Mouse (Mus musculus) CD4-positive, CD25-positive, alpha-beta regulatory T cell, adult 2 months (primary cell): Measurements from ENCODE around the gene Opalin.

Source experiments
- DNase-seq: peaks from one replicate; pipeline ENCODE4 v3.0.0-alpha.2; 2012; ENCODE audit warnings: low read depth, low spot score

Gene Opalin

GRCm38 (mm10) chr19:41076906-41077305, at the start of gene Opalin:
TSS of gene Opalin (minus strand) at chr19:41077113.
- no peak for DNase-seq

- no peak for DNase-seq
Measured at GRCm38 (mm10) chr19:41123009-41123408, 46.1 kb upstream of the Opalin start.

GRCm38 (mm10) chr19:41119924-41120323, 43.0 kb upstream of the Opalin start:
- DNase-seq = no peak

DNA sequence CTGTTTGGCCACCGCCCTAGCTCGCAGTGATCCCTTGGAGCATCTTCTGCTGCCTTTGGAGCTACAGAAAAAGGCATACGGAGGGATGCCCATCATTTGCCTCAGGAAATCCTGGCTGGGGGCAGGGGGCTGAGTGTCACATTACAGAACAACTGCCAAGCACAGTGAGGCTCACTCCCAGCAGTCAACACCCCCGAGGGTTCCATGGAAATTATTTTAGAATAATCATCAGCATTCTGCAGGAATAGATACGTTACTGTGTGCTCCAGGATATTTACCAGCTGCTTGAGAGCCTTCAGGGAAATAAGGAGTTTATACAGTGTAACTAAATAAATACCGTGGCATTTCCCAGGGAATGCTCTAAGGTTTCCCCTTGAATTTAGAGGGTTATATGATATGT, 41.4 kb upstream of the Opalin start:
- no peak for DNase-seq

GRCm38 (mm10) chr19:41117334-41117733, 40.4 kb upstream of the Opalin start:
- no peak for DNase-seq

DNA sequence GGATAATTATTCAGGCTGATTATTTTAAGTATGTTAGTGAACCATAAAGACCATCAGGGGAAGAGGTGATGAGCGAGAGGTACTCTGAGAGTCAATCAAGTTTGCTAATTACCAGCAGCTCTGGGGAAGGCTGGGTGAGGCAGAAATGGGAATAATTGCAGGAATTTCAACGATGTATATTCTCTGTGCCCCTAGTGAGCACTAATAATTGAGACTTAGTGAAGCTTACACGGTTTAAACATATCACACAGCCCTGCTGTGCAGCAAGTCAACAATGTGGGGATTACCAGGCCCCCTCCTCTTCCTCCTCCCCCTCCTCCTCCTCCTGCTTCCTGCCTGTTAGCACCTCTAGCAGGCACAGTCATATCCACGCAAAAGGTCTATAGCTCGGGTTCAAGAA, 37.7 kb upstream of the Opalin start:
- DNase-seq = no peak

DNA sequence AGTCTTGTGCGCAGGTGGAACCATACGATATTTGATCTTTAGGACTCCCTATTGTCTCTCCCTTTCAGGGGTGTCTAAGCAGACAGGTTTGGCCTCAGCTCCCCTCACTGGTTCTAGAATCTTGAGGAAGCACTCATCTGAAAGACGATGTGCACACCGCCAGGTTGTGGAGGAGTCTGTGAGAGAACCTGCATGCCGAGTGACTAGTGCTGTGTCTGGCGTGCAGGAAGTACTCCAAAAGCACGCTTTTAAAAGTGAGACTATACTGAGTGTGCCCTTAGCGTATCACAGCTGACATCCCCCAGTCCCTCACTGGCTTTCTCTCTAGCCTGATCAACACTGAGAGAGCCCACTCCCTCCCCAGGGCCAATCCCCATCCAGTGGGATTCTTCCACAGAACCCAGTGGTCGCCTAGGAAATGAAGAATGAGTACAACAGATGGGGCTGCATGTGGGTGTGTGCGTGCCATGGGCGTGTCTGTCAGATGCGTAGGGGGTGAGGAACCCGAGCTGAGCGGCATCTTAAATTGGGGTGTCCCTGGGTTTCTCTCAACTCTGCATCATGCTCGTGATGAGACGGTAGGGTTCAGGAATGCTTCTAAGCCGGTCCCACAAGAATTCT, 37.1 kb upstream of the Opalin start:
- DNase-seq = no peak

GRCm38 (mm10) chr19:41112609-41113008, 35.7 kb upstream of the Opalin start:
- no peak for DNase-seq

- DNase-seq = no peak
Measured at GRCm38 (mm10) chr19:41109991-41110390, 33.1 kb upstream of the Opalin start.

DNA sequence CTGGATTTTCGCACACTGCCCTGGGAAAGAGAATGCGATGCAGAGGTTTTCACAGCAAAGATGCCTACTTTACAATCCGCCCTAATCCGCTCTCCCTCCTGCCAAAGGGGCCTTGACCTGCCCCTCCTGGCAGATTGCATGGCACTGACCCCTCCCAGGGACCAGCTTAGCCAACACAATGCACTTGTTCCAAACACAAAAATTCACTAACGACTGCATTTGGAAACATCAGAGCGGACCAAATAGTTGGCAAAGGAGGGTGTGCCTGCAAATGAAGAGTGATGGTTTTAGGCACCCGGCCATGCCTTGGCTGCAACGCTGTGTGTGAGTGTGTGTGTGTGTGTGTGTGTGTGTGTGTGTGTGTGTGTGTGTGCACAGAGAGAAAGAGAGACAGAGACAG, 32.6 kb upstream of the Opalin start:
- DNase-seq = no peak

DNA sequence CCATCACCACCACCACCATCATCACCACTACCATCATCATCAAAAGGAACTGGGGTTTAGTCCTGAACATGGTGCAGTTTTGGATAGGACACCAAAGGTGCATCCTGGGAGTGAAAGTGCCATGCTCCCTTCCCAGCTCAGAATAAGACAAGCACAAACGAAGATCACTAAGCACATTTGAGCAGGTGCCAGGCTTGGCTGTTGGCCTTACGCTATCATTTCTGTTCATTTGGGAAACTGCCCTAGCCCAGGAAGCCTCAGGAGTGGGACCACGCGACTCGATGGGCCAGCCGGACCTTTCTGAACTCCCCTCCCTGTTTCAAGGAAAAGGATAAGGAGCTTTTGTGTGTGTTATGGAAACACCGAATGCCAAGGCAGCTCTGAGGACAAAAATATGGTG, 31.8 kb upstream of the Opalin start:
- no peak for DNase-seq

GRCm38 (mm10) chr19:41107530-41107929, 30.6 kb upstream of the Opalin start:
- no peak for DNase-seq

- no peak for DNase-seq
Measured at GRCm38 (mm10) chr19:41104922-41105321, 28.0 kb upstream of the Opalin start.

DNA sequence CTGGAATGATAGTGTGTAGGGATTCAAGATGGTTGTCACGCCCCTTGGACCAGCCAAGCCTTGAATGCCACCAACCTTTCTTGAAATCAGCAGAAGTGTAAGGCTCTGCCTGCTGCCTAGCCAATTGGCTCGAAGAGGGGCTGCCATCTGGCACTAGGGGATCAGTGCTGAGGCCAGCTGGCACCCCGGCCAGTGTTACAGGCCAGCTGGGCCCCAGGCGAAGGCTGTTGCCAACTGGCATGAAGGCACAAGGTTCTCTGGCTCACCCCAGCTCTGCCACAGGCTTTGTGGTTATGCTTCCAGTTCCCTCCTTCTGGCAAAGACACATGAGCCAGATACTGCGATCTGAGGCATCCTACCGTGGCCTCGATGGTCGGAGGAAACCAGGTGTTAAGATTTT, 24.5 kb upstream of the Opalin start:
- no peak for DNase-seq

- DNase-seq = no peak
Measured at GRCm38 (mm10) chr19:41100863-41101262, 23.9 kb upstream of the Opalin start.

DNA sequence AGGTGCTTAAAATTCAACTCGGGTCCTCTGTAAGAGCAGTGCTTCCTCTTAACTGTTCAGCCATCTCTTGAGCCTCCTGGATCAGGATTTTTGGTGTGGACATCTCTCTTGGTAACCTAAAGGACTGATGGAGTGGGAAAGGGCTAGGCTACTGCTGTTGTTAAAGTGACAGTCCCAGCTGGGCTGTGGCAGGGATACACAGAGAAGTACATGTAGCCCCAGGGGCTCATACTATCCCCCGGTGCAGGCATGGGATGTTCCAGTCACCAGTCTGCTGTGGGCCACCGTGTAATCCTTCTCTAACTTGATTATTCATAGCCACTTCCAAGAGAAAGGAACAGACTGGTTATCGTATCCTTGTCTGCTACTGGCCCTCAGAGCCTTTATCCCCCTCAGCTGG, 20.1 kb upstream of the Opalin start:
- no peak for DNase-seq

- no peak for DNase-seq
Measured at GRCm38 (mm10) chr19:41091901-41092300, 15.0 kb upstream of the Opalin start.

GRCm38 (mm10) chr19:41089833-41090232, 12.9 kb upstream of the Opalin start:
- DNase-seq = peak; percentile 74

- peak; percentile 15 for DNase-seq
Measured at GRCm38 (mm10) chr19:41088491-41088890, 11.6 kb upstream of the Opalin start.

DNA sequence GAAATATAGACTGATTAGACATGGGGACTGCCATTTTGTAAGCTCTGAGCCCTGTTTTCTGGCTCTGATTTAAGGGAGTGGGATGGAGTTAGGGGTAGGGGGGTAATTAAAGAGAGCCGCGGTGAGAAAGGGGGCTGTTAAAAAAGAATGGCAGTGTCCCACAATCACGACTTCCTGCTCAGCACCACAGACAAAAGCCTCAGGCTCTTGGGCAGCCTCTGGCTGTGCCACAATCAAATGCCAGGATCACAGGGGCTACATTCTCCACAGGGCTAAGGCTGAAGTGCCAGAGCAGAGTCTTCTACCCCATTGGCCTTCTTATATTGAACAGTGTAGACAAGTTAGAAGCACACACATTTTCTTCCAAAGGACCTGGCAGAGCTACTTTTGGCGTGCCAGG, 11.0 kb upstream of the Opalin start:
- no peak for DNase-seq

DNA sequence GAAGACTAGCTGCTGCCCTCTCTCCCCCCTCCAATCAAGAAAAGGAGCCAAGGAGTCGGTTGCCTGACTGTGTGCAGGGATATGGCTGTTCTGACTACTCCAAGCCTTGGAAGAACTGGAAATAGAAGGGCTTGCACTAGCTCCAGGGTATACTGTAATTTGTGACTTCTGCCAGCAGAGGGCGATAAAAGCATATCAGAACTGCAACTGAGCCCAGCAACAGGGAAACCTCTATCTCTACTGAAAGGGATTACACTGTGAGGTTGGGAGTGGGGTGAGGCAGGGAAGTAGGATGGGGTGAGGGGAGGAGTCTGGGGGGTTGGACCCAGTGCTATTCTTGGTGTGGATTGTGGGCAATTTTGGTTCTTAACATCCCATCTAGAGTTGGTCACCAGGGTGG, 9.8 kb upstream of the Opalin start:
- DNase-seq = peak; percentile 75

DNA sequence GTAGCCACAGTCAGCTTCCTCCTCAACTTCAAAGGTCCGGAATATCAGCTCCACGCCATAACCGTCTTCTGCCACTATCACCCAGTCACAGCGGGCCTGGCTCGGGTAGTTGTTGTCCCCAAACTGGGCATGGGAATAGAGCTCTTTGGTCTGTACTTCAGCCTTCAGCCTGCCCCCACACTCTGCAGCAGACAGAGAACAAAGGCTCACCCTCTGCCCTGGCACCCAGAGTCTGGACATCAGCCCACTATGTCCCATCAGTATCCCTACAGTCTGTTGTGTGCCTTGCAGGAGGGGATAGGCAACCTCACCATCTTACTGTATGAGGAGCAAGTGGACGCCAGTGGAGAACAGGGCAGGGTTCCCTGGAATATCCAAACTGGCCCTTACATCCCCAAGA, 9.4 kb upstream of the Opalin start:
- no peak for DNase-seq

- no peak for DNase-seq
Measured at GRCm38 (mm10) chr19:41083646-41084045, 6.7 kb upstream of the Opalin start.

- DNase-seq = no peak
Measured at GRCm38 (mm10) chr19:41081589-41081988, 4.7 kb upstream of the Opalin start.
